Comparison of ENCODE assay signal across 21 mouse cellular contexts in the genomic region with DNA sequence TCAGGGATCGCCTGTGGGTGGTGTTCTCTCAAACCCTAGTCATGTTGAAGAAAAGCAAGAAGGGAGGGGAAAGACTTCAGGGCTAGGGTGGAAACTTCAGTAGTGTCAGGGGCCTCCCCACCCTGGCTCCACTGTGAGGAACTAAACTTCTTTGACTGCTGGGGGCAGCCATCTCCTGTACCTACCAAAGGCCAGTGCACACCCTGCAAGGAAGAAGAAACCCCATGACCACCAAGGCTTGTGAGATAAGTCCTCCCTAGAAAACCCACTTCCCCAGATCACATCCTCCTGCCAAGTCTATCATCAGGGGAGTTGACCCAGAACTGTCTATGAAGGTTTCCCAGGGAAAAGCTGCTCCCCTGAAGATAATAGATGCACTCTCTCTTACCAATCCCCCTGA. TPM values are rescaled to one million over a fixed set of nuclear protein-coding genes. Genes with fewer than 3 reads are reported as not detected.
A peak's percentile ranks its signal among the peaks of the same experiment; 100 is the strongest.
DNase-seq lines count a peak whose midpoint lies in the region; ATAC-seq and TF ChIP-seq lines count a peak whose summit lies in the region.
"Had no signal": no experiment of that assay in that cellular context is flagged by ENCODE, and none has a peak within 500 bp of the region (broad histone marks: within the 10 kb centered on the region; RNA-seq: fewer than 3 reads in every experiment).

No protein-coding gene starts in this region.

- peaks cover 35% of the 10 kb centered on the region for H3K27me3 ChIP-seq in limb, embryonic 13.5 days
- peaks cover 58% of the 10 kb centered on the region for H3K27me3 ChIP-seq in limb, embryonic 10.5 days (ENCODE audit: low read depth, poor library complexity, severe bottlenecking)
- peaks cover 7% of the 10 kb centered on the region for H3K27me3 ChIP-seq in stomach, embryonic 15.5 days (replicated peaks)
- no peaks in the 10 kb centered on the region; the same call in 1 of the 2 replicates for H3K27me3 ChIP-seq in stomach, postnatal 0 days (ENCODE audit: control insufficient read depth, insufficient read depth, low read length)
- H3K27me3 ChIP-seq in splenic B cell, adult 2 months (ENCODE audit: control insufficient read depth, insufficient read depth, low read length, poor library complexity, severe bottlenecking), result no peaks in the 10 kb centered on the region; the same call in 1 of the 2 replicates

- DNase-seq in CD4-positive, CD25-positive, alpha-beta regulatory T cell, adult 2 months (ENCODE audit: low read depth, low spot score), result peak; percentile 32
- no peak for DNase-seq in limb, embryonic 10.5 days (ENCODE audit: low spot score)
- no peak for DNase-seq in stomach, postnatal 0 days (ENCODE audit: low spot score)
- peak; percentile 75 for DNase-seq in splenic B cell, adult 2 months (ENCODE audit: low read depth, low spot score)
- DNase-seq in frontal cortex, postnatal 10 days (ENCODE audit: low spot score in 2 of 2), result no peak
- DNase-seq: adrenal gland, postnatal 14 days; cerebellum, postnatal 36 days; gastrocnemius, postnatal 14 days; heart, adult 18-20 months; heart, postnatal 10 days; kidney, adult 18-20 months; kidney, postnatal 4 days; lung, adult 2 months; lung, postnatal 14 days had no signal

- H3K36me3 ChIP-seq in limb, embryonic 13.5 days, result no peaks in the 10 kb centered on the region
- H3K36me3 ChIP-seq in limb, embryonic 10.5 days, result no peaks in the 10 kb centered on the region
- no peaks in the 10 kb centered on the region for H3K36me3 ChIP-seq in stomach, embryonic 15.5 days
- H3K36me3 ChIP-seq in stomach, postnatal 0 days (ENCODE audit: control insufficient read depth, insufficient read depth, low read length), result no peaks in the 10 kb centered on the region
- peaks cover 3% of the 10 kb centered on the region for H3K36me3 ChIP-seq in splenic B cell, adult 2 months (ENCODE audit: control insufficient read depth, insufficient read depth, low read length, poor library complexity, severe bottlenecking)
- H3K36me3 ChIP-seq: embryonic facial prominence, embryonic 15.5 days; heart, embryonic 12.5 days; midbrain, embryonic 15.5 days had no signal

- no peaks in the 10 kb centered on the region for H3K9me3 ChIP-seq in limb, embryonic 13.5 days
- no peaks in the 10 kb centered on the region for H3K9me3 ChIP-seq in limb, embryonic 10.5 days (replicated peaks)
- H3K9me3 ChIP-seq in stomach, embryonic 15.5 days, result no peaks in the 10 kb centered on the region
- no peaks in the 10 kb centered on the region for H3K9me3 ChIP-seq in stomach, postnatal 0 days (ENCODE audit: control insufficient read depth, low read length)
- H3K9me3 ChIP-seq: embryonic facial prominence, embryonic 15.5 days; heart, embryonic 12.5 days; midbrain, embryonic 15.5 days had no signal

- no peak for TF ChIP-seq EP300 in stomach, postnatal 0 days (optimal IDR thresholded peaks at IDR 0.05)

- ATAC-seq in CD4-positive, CD25-positive, alpha-beta regulatory T cell, adult 4 months, result no peak
- ATAC-seq in limb, embryonic 13.5 days (ENCODE audit: low FRiP score, low read depth), result no peak
- no peak for ATAC-seq in stomach, embryonic 15.5 days (ENCODE audit: insufficient read depth, low FRiP score, low read depth)
- ATAC-seq in stomach, postnatal 0 days (ENCODE audit: low FRiP score, low TSS enrichment), result no peak
- ATAC-seq: forebrain, embryonic 16.5 days; midbrain, embryonic 15.5 days had no signal

- WGBS in limb, embryonic 13.5 days, result 53% methylated on average over 1 of the region's 1 CpGs
- 25% methylated on average over 1 of the region's 1 CpGs for WGBS in limb, embryonic 10.5 days
- WGBS in stomach, embryonic 15.5 days, result 60% methylated on average over 1 of the region's 1 CpGs
- 58% methylated on average over 1 of the region's 1 CpGs for WGBS in stomach, postnatal 0 days

- no peak for TF ChIP-seq CTCF in stomach, postnatal 0 days (IDR thresholded peaks at IDR 0.05; ENCODE audit: low read depth)

- H3K4me1 ChIP-seq in limb, embryonic 13.5 days, result peaks cover 28% of the 10 kb centered on the region
- H3K4me1 ChIP-seq in limb, embryonic 10.5 days, result peaks cover 59% of the 10 kb centered on the region
- H3K4me1 ChIP-seq in stomach, embryonic 15.5 days, result peaks cover 20% of the 10 kb centered on the region
- peaks cover 3% of the 10 kb centered on the region; the same call in 1 of the 2 replicates for H3K4me1 ChIP-seq in stomach, postnatal 0 days (replicated peaks; ENCODE audit: control insufficient read depth, insufficient read depth)

- 0 out of 2 replicates have a peak overlapping the region, but pooled peaks have one; percentile 31 for H3K9ac ChIP-seq in limb, embryonic 13.5 days
- 0 out of 2 replicates have a peak overlapping the region, but pooled peaks have one; percentile 1 for H3K9ac ChIP-seq in stomach, embryonic 15.5 days
- H3K9ac ChIP-seq in stomach, postnatal 0 days (ENCODE audit: low read length), result no peak overlapping the region
- H3K9ac ChIP-seq: embryonic facial prominence, embryonic 15.5 days; heart, embryonic 12.5 days; midbrain, embryonic 15.5 days had no signal

- no peak overlapping the region for H3K27ac ChIP-seq in limb, embryonic 13.5 days
- no peak overlapping the region for H3K27ac ChIP-seq in limb, embryonic 10.5 days
- no peak overlapping the region for H3K27ac ChIP-seq in stomach, embryonic 15.5 days
- H3K27ac ChIP-seq in stomach, postnatal 0 days (replicated peaks), result no peak overlapping the region
- H3K27ac ChIP-seq: embryonic facial prominence, embryonic 15.5 days; midbrain, embryonic 15.5 days had no signal

- H3K4me2 ChIP-seq in limb, embryonic 13.5 days (replicated peaks), result no peak overlapping the region
- H3K4me2 ChIP-seq in stomach, embryonic 15.5 days, result no peak overlapping the region
- H3K4me2 ChIP-seq in stomach, postnatal 0 days (replicated peaks; ENCODE audit: low read depth), result no peak overlapping the region

- no peak overlapping the region for H3K4me3 ChIP-seq in limb, embryonic 13.5 days
- H3K4me3 ChIP-seq in limb, embryonic 10.5 days, result no peak overlapping the region
- H3K4me3 ChIP-seq in stomach, embryonic 15.5 days (replicated peaks), result no peak overlapping the region
- H3K4me3 ChIP-seq in stomach, postnatal 0 days (ENCODE audit: low read depth, low read length), result no peak overlapping the region
- H3K4me3 ChIP-seq: embryonic facial prominence, embryonic 15.5 days; heart, embryonic 12.5 days; midbrain, embryonic 15.5 days had no signal

RNA-seq across cellular contexts. Expression of gene Nfkbie, which starts 1.1 kb away (rescaled TPM):
- polyA plus RNA-seq in CD4-positive, CD25-positive, alpha-beta regulatory T cell, adult 4 months (2017; shearing (Covaris generic)), result 10 to 100 TPM; 33.1 to 48.1 TPM
- polyA plus RNA-seq in limb, embryonic 13.5 days (2015; fragmentation: Nextera tagmentation; extraction: Ambion mirVana), result 6.2 and 6.3 TPM in 2 replicates
- polyA plus RNA-seq in limb, embryonic 10.5 days (2016; fragmentation: Nextera tagmentation; extraction: Ambion mirVana), result 5.1 and 5.2 TPM in 2 replicates
- polyA plus RNA-seq in stomach, embryonic 15.5 days (2015; fragmentation: Nextera tagmentation; extraction: Ambion mirVana), result 4.3 and 4.4 TPM in 2 replicates
- polyA plus RNA-seq in stomach, postnatal 0 days (2015; fragmentation: Nextera tagmentation; extraction: Ambion mirVana), result 1.6 and 2.0 TPM in 2 replicates

RNA-seq across cellular contexts. Expression of gene Tmem151b, which starts 4.9 kb away (rescaled TPM):
- polyA plus RNA-seq in CD4-positive, CD25-positive, alpha-beta regulatory T cell, adult 4 months (2017; shearing (Covaris generic)), result under 1 TPM; 0.15 to 0.35 TPM
- 10.0 and 10.5 TPM in 2 replicates for polyA plus RNA-seq in limb, embryonic 13.5 days (2015; fragmentation: Nextera tagmentation; extraction: Ambion mirVana)
- polyA plus RNA-seq in limb, embryonic 10.5 days (2016; fragmentation: Nextera tagmentation; extraction: Ambion mirVana), result 4.1 and 6.8 TPM in 2 replicates
- polyA plus RNA-seq in stomach, embryonic 15.5 days (2015; fragmentation: Nextera tagmentation; extraction: Ambion mirVana), result 2.3 and 2.5 TPM in 2 replicates
- polyA plus RNA-seq in stomach, postnatal 0 days (2015; fragmentation: Nextera tagmentation; extraction: Ambion mirVana), result 0.41 and 0.63 TPM in 2 replicates

RNA-seq across cellular contexts. Expression of gene Slc35b2, which starts 9.3 kb away (rescaled TPM):
- polyA plus RNA-seq in CD4-positive, CD25-positive, alpha-beta regulatory T cell, adult 4 months (2017; shearing (Covaris generic)), result 10 to 100 TPM; 27.6 to 39.0 TPM
- 114 and 127 TPM in 2 replicates for polyA plus RNA-seq in limb, embryonic 13.5 days (2015; fragmentation: Nextera tagmentation; extraction: Ambion mirVana)
- 102 and 105 TPM in 2 replicates for polyA plus RNA-seq in limb, embryonic 10.5 days (2016; fragmentation: Nextera tagmentation; extraction: Ambion mirVana)
- polyA plus RNA-seq in stomach, embryonic 15.5 days (2015; fragmentation: Nextera tagmentation; extraction: Ambion mirVana), result 115 and 131 TPM in 2 replicates
- polyA plus RNA-seq in stomach, postnatal 0 days (2015; fragmentation: Nextera tagmentation; extraction: Ambion mirVana), result 72.7 and 76.8 TPM in 2 replicates

RNA-seq across cellular contexts. Expression of gene Hsp90ab1, which starts 18.7 kb away (rescaled TPM):
- 1,000 to 10,000 TPM; 1,172 to 1,222 TPM for polyA plus RNA-seq in CD4-positive, CD25-positive, alpha-beta regulatory T cell, adult 4 months (2017; shearing (Covaris generic))
- polyA plus RNA-seq in limb, embryonic 13.5 days (2015; fragmentation: Nextera tagmentation; extraction: Ambion mirVana), result 1,635 and 1,682 TPM in 2 replicates
- 2,007 and 2,405 TPM in 2 replicates for polyA plus RNA-seq in limb, embryonic 10.5 days (2016; fragmentation: Nextera tagmentation; extraction: Ambion mirVana)
- 1,532 and 1,551 TPM in 2 replicates for polyA plus RNA-seq in stomach, embryonic 15.5 days (2015; fragmentation: Nextera tagmentation; extraction: Ambion mirVana)
- polyA plus RNA-seq in stomach, postnatal 0 days (2015; fragmentation: Nextera tagmentation; extraction: Ambion mirVana), result 715 and 750 TPM in 2 replicates

RNA-seq across cellular contexts. Expression of gene Tcte1, which starts 31.2 kb away (rescaled TPM):
- polyA plus RNA-seq in CD4-positive, CD25-positive, alpha-beta regulatory T cell, adult 4 months (2017; shearing (Covaris generic)), result not detected
- polyA plus RNA-seq in limb, embryonic 13.5 days (2015; fragmentation: Nextera tagmentation; extraction: Ambion mirVana), result 0.80 and 1.0 TPM in 2 replicates
- polyA plus RNA-seq in limb, embryonic 10.5 days (2016; fragmentation: Nextera tagmentation; extraction: Ambion mirVana), result 1.4 and 1.5 TPM in 2 replicates
- 0.12 and 0.36 TPM in 2 replicates for polyA plus RNA-seq in stomach, embryonic 15.5 days (2015; fragmentation: Nextera tagmentation; extraction: Ambion mirVana)
- 0.04 and 0.13 TPM in 2 replicates for polyA plus RNA-seq in stomach, postnatal 0 days (2015; fragmentation: Nextera tagmentation; extraction: Ambion mirVana)

Comparison
In these comparisons a context has a peak if more than half of its experiments do, and no peak if none do; other contexts are left out.
1. DNase-seq: peak in CD4-positive, CD25-positive, alpha-beta regulatory T cell, adult 2 months (single experiment) and splenic B cell, adult 2 months (single experiment); none in limb, embryonic 10.5 days (single experiment), stomach, postnatal 0 days (single experiment) and frontal cortex, postnatal 10 days (0 of 2).